Mouse (Mus musculus): ENCODE measurements at regions not wholly inside any gene's neighbourhood (a gene's known extent, or its start where the extent isn't known, plus 50 kb on each side); places are given as distances from the start of the nearest gene placed in this dataset.

DNA sequence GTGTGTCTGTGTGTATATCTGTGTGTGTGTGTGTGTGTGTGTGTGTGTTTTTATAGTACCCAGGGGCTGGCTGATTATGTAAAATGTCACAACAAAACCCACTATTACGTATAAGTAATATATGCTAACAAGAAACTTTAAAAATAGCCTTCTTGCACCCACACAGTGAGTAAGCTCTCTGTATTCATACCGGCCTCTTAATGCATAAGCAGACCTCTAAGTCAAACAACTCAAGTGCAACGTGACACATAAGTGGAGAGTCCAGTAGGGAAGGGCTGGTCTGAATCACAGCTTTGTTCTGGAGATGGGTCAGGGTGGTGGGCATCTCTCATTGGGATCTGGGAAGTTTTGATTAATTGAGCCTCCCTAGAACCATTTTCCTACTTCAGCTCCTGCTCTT is 107.7 kb upstream of the Kdm8 start:
- TF ChIP-seq CTCF (IDR thresholded peaks at IDR 0.05; ENCODE audit: extremely low read depth, insufficient read length, insufficient replicate concordance, low read depth, low read length) (no peak), POLR2A (IDR thresholded peaks at IDR 0.05; ENCODE audit: low read depth, low read length) (no peak)
